Mouse (Mus musculus): ENCODE measurements at regions not wholly inside any gene's neighbourhood (a gene's known extent, or its start where the extent isn't known, plus 50 kb on each side); places are given as distances from the start of the nearest gene placed in this dataset.

DNA sequence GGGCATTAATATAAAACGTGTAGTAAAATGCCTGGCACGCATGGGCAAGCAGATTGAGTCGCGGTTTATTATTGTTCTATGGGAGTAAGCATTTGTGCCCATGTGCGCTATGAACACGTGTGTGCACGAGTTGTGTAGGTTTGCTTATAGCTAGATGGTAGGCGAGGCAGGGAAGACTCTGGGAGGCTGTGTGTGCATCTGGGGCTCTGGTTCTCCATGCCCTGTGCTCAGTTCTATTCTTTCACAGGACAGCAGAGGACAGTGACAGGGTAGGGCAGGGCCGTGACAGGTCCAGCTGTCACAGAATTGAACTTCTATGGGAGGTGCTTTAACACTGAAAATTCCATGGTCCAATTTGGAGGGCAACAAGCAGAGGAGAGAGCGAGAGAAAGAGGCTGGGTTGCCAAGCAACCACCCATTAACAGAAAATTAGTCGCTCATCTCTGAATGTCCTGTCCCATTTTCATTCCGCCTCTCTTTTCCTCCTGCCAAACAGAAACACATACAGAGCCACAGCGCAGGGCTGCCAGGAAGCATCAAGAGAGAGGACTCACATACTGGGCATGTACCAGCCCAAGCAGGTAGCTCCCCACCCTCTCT, 160.4 kb upstream of the Lrfn2 start:
- no peaks in the 10 kb centered on the region for H3K4me1 ChIP-seq (replicated peaks)
- H3K27me3 ChIP-seq (replicated peaks) = no peaks in the 10 kb centered on the region
- H3K4me2 ChIP-seq (replicated peaks) = no peak overlapping the region
- H3K9ac ChIP-seq = no peak overlapping the region
- H3K36me3 ChIP-seq = no peaks in the 10 kb centered on the region
- no peak overlapping the region for H3K27ac ChIP-seq
- H3K4me3 ChIP-seq (replicated peaks) = no peak overlapping the region
- H3K9me3 ChIP-seq = no peaks in the 10 kb centered on the region
- ATAC-seq = no peak
- 88% methylated on average over 13 of the region's 13 CpGs for WGBS

- Histone ChIP-seq H3K4me2 (replicated peaks) (no peak overlapping the region), H3K9ac (no peak overlapping the region), H3K27me3 (replicated peaks) (no peaks in the 10 kb centered on the region), H3K36me3 (no peaks in the 10 kb centered on the region), H3K4me1 (replicated peaks) (no peaks in the 10 kb centered on the region), H3K4me3 (replicated peaks) (no peak overlapping the region), H3K27ac (no peak overlapping the region), H3K9me3 (no peaks in the 10 kb centered on the region)
- 37% methylated on average over 15 of the region's 15 CpGs for WGBS
- no peak for ATAC-seq
Observed at GRCm38 (mm10) chr17:48774172-48774890, 157.8 kb upstream of the Lrfn2 start.

DNA sequence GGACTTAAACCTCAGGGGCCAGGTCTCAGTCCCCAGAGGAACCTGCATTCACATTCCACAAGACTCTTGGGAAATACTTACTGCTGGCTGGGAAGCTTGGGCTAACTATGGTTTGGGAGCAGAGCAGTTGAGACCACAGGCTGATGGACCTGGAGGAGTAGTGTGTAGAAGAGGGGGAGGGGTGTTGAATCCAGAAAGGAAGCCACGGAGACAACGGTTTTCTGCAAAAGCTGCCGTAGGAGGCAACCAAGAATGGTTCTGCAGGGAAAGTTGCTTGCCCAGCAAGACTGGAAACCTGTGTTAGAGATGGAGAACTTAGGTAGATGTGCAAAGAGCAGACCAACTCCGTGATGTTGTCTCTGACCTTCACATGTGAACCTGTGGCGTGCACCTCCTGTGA, 156.7 kb upstream of the Lrfn2 start:
- whole genome bisulfite sequencing = 80% methylated on average over 5 of the region's 5 CpGs
- ATAC-seq = no peak
- H3K4me3 ChIP-seq (replicated peaks) = no peak overlapping the region
- H3K9me3 ChIP-seq = no peaks in the 10 kb centered on the region
- H3K36me3 ChIP-seq = no peaks in the 10 kb centered on the region
- no peak overlapping the region for H3K27ac ChIP-seq
- no peaks in the 10 kb centered on the region for H3K27me3 ChIP-seq (replicated peaks)
- H3K4me1 ChIP-seq (replicated peaks) = no peaks in the 10 kb centered on the region
- no peak overlapping the region for H3K4me2 ChIP-seq (replicated peaks)
- H3K9ac ChIP-seq = no peak overlapping the region

DNA sequence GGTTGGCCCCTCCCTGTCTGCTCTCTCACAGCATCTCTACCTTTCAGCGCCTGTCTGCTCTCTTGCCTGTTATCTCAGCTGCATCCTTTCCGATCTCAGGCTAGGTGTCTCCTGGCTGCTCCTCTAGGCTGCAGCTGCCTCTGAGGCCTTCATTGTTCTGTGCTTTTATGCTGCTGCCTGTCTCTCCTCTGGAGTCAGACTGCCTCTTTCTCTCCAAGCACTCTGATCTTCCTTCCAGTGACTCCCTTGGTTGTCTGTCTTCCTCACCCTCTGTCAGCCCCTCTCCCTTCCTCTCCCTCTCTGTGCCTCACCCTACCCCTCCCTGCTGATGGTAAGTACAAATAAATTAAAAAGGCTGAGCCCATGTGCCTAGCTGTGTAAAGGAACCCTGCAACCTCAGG, 155.7 kb upstream of the Lrfn2 start:
- H3K9ac ChIP-seq = no peak overlapping the region
- WGBS = 26% methylated on average over 2 of the region's 2 CpGs
- H3K36me3 ChIP-seq = no peaks in the 10 kb centered on the region
- no peak for ATAC-seq
- no peak overlapping the region for H3K4me2 ChIP-seq (replicated peaks)
- H3K9me3 ChIP-seq = no peaks in the 10 kb centered on the region
- no peaks in the 10 kb centered on the region for H3K4me1 ChIP-seq (replicated peaks)
- H3K4me3 ChIP-seq (replicated peaks) = no peak overlapping the region
- H3K27me3 ChIP-seq (replicated peaks) = no peaks in the 10 kb centered on the region
- H3K27ac ChIP-seq = no peak overlapping the region

DNA sequence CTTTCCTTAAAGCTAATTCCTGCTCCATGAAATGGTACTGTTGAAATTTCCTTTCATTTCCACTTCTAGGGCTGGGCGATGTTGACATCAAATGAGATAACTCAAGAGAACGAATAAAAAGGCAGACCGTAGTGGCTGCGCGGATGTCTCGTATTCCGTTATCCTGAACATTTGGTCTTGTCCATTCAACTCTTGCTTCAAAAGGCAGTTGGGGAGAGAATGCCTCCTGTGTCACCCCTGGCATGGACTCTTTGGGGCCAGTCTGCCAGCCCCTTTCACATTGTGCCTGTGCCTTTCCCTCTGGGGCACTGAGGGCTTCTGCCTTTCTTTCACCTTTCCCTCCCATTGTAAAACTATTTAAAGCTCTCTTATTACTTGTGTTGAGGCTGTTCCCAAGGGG, 152.0 kb upstream of the Lrfn2 start:
- no peak overlapping the region for H3K9ac ChIP-seq
- ATAC-seq = no peak
- no peaks in the 10 kb centered on the region for H3K27me3 ChIP-seq (replicated peaks)
- 94% methylated on average over 7 of the region's 7 CpGs for WGBS
- no peak overlapping the region for H3K4me2 ChIP-seq (replicated peaks)
- H3K4me1 ChIP-seq (replicated peaks) = no peaks in the 10 kb centered on the region
- H3K4me3 ChIP-seq (replicated peaks) = no peak overlapping the region
- no peak overlapping the region for H3K27ac ChIP-seq
- no peaks in the 10 kb centered on the region for H3K36me3 ChIP-seq
- H3K9me3 ChIP-seq = no peaks in the 10 kb centered on the region

DNA sequence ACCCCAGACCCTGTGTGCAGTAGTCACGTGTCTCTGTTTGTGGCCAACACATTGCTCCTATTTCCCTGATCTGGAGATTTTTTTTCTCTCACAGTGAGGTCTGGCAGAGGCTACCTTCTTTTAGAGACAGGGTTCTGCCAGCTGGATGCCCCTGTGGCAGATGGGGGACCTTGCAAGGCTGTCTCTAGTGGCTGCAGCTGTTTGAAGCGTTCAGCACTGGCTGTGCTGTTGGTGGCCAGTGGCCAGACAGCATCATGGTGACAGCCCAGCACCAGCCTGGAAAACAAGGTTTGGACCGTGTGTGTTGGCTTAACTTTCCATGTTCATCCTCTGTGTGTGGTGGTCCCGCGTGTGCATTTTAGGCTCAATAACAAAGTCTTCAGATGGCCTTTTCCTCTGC, 147.8 kb upstream of the Lrfn2 start:
- no peaks in the 10 kb centered on the region for H3K4me1 ChIP-seq (replicated peaks)
- no peak for ATAC-seq
- 73% methylated on average over 5 of the region's 5 CpGs for WGBS

DNA sequence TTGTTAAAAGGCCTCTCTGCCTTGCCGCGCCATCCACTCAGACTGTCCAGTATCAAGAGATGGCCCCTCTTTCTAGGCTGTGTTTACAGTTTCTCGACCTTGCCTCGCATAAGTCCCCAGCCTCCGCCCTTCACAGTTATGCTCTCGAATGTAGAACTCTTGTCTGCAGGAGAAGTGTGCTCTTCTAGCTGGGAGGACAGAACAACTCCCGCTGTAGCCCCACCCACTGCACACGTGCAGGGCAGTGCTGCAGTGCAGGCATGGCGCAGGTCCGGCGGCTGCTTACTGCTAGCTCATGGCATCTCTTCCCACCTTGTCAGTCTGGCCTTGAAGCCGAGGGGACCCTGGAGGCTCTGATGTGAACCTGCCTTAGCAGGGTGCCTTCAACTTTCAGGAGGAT, 145.7 kb upstream of the Lrfn2 start:
- 77% methylated on average over 12 of the region's 12 CpGs for WGBS
- H3K27ac ChIP-seq = no peak overlapping the region

More for the DNA sequence above, 147.8 kb upstream of the Lrfn2 start:
- Histone ChIP-seq H3K9ac (no peak overlapping the region), H3K36me3 (no peaks in the 10 kb centered on the region), H3K4me2 (replicated peaks) (no peak overlapping the region), H3K4me3 (replicated peaks) (no peak overlapping the region), H3K27ac (no peak overlapping the region), H3K27me3 (replicated peaks) (no peaks in the 10 kb centered on the region), H3K9me3 (no peaks in the 10 kb centered on the region)

GRCm38 (mm10) chr17:48789846-48790245, 142.3 kb upstream of the Lrfn2 start:
- no peak overlapping the region for H3K4me2 ChIP-seq (replicated peaks)
- WGBS = 90% methylated on average over 7 of the region's 7 CpGs
- ATAC-seq = no peak
- H3K9me3 ChIP-seq = no peaks in the 10 kb centered on the region
- H3K27ac ChIP-seq = no peak overlapping the region
- no peaks in the 10 kb centered on the region for H3K27me3 ChIP-seq (replicated peaks)
- H3K36me3 ChIP-seq = no peaks in the 10 kb centered on the region
- H3K9ac ChIP-seq = no peak overlapping the region
- no peak overlapping the region for H3K4me3 ChIP-seq (replicated peaks)
- no peaks in the 10 kb centered on the region for H3K4me1 ChIP-seq (replicated peaks)

More for the DNA sequence above, 145.7 kb upstream of the Lrfn2 start:
- Histone ChIP-seq H3K36me3 (no peaks in the 10 kb centered on the region), H3K9ac (no peak overlapping the region), H3K4me1 (replicated peaks) (no peaks in the 10 kb centered on the region), H3K9me3 (no peaks in the 10 kb centered on the region), H3K4me2 (replicated peaks) (no peak overlapping the region), H3K27me3 (replicated peaks) (no peaks in the 10 kb centered on the region), H3K4me3 (replicated peaks) (no peak overlapping the region)
- no peak for ATAC-seq

- Histone ChIP-seq H3K9me3 (no peaks in the 10 kb centered on the region), H3K27ac (no peak overlapping the region), H3K4me2 (replicated peaks) (no peak overlapping the region), H3K9ac (no peak overlapping the region), H3K27me3 (replicated peaks) (no peaks in the 10 kb centered on the region), H3K36me3 (no peaks in the 10 kb centered on the region), H3K4me3 (replicated peaks) (no peak overlapping the region), H3K4me1 (replicated peaks) (no peaks in the 10 kb centered on the region)
- ATAC-seq = no peak
- 84% methylated on average over 6 of the region's 6 CpGs for WGBS
Observed at GRCm38 (mm10) chr17:48790526-48790925, 141.7 kb upstream of the Lrfn2 start.

DNA sequence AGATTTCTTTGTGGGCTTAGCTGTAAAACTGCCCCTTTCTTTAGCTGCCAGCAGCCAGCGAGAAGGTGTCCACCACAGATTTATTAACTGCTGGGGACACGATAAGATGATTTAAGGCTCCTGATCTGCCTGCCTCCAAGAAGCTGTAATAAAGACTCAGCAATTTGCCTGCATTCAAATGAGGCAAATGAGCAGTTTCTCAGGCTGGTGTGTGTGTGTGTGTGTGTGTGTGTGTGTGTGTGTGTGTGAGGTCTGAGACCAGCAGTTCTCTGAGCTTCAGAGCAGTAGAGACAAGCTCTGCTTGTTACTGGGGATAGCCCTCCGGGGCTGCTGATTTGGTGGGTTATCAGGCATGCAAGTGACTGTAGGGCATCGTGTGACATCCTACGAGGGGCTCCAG, 139.2 kb upstream of the Lrfn2 start:
- no peak overlapping the region for H3K4me3 ChIP-seq (replicated peaks)
- no peak overlapping the region for H3K9ac ChIP-seq
- WGBS = 57% methylated on average over 5 of the region's 5 CpGs
- no peak for ATAC-seq
- H3K27me3 ChIP-seq (replicated peaks) = no peaks in the 10 kb centered on the region
- no peaks in the 10 kb centered on the region for H3K36me3 ChIP-seq
- H3K4me1 ChIP-seq (replicated peaks) = no peaks in the 10 kb centered on the region
- H3K4me2 ChIP-seq (replicated peaks) = no peak overlapping the region
- no peak overlapping the region for H3K27ac ChIP-seq
- H3K9me3 ChIP-seq = no peaks in the 10 kb centered on the region

GRCm38 (mm10) chr17:48795773-48796172, 136.4 kb upstream of the Lrfn2 start:
- Histone ChIP-seq H3K27ac (no peak overlapping the region), H3K9me3 (no peaks in the 10 kb centered on the region), H3K4me2 (replicated peaks) (no peak overlapping the region), H3K36me3 (no peaks in the 10 kb centered on the region), H3K27me3 (replicated peaks) (no peaks in the 10 kb centered on the region), H3K9ac (no peak overlapping the region), H3K4me3 (replicated peaks) (no peak overlapping the region), H3K4me1 (replicated peaks) (no peaks in the 10 kb centered on the region)
- ATAC-seq = no peak
- WGBS = 87% methylated on average over 5 of the region's 5 CpGs

DNA sequence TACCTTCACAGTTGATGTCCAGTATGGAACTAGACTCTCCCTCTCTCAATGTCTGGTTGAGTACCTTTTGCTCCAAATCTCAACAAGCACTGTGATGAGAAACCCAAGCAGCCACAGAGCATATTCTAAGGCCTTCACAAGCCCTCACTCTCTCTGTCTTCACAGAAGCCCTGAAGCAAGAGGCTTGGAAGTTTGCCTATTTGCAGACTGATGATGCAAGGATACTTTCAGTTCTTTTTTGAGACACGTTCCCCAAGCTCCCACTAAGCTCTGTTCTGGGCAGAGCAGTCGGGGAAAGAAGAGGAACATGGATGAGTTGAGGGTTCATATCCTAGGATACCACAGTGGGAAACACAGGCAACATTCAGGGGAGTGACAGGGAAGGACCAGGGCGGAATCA, 134.0 kb upstream of the Lrfn2 start:
- Histone ChIP-seq H3K4me2 (replicated peaks) (no peak overlapping the region), H3K4me3 (replicated peaks) (no peak overlapping the region), H3K9me3 (no peaks in the 10 kb centered on the region), H3K27me3 (replicated peaks) (no peaks in the 10 kb centered on the region), H3K4me1 (replicated peaks) (no peaks in the 10 kb centered on the region), H3K27ac (no peak overlapping the region), H3K9ac (no peak overlapping the region), H3K36me3 (no peaks in the 10 kb centered on the region)
- ATAC-seq = no peak
- 77% methylated on average over 3 of the region's 3 CpGs for WGBS

DNA sequence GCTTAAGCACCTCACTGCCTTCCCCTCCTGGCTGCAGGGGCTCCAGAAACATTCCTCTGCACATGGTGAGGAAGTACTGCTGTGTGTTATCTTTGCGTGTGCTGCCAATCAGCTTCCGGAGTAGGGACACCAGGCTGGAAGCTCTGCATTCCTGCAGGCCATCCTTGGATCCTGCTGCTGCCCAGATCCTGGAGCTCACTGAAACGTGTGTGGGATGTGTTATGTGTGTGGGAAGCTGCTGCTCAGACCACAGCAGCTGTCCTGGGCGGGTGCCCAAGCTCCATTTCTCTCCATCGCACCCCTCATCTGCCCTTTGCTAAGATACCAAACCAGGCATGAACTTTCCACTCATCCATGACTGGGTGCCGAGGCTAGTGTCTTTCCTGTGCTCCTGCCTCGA, 129.5 kb upstream of the Lrfn2 start:
- 63% methylated on average over 7 of the region's 7 CpGs for WGBS
- H3K9me3 ChIP-seq = no peaks in the 10 kb centered on the region
- H3K27me3 ChIP-seq (replicated peaks) = no peaks in the 10 kb centered on the region
- ATAC-seq = no peak
- no peak overlapping the region for H3K4me3 ChIP-seq (replicated peaks)
- no peaks in the 10 kb centered on the region for H3K36me3 ChIP-seq
- H3K9ac ChIP-seq = no peak overlapping the region
- H3K27ac ChIP-seq = no peak overlapping the region
- H3K4me2 ChIP-seq (replicated peaks) = no peak overlapping the region
- H3K4me1 ChIP-seq (replicated peaks) = no peaks in the 10 kb centered on the region

All from intestine, embryonic 15.5 days (tissue).